Mouse (Mus musculus) bone marrow, adult 2 months (tissue): ENCODE data around the gene Gtf3a.

Experiments
- CTCF ChIP-seq: fragments of 200-500 bp; IDR thresholded peaks from 2 replicates; pipeline ENCODE4 v1.5.1; 2011; ENCODE audit warnings: low read length, control low read depth; ENCODE audit not compliant: control insufficient read depth, insufficient read depth
- POLR2A ChIP-seq: fragments of 200-500 bp; IDR thresholded peaks from 2 replicates; pipeline ENCODE4 v1.6.1; 2011; ENCODE audit warnings: low read depth, mild to moderate bottlenecking, control low read depth, low read length, borderline replicate concordance; ENCODE audit not compliant: control insufficient read depth

- TF ChIP-seq CTCF, result no peak
- no peak for TF ChIP-seq POLR2A
Measured at GRCm38 (mm10) chr5:146948041-146948507, 383 bp upstream of the Gtf3a start.
